Mouse (Mus musculus): ENCODE data around the gene Pmvk. TPM values are rescaled to one million over a fixed set of nuclear protein-coding genes. Genes with fewer than 3 reads are reported as not detected.

Gene Pmvk
- polyA plus RNA-seq, 1 experiment: 71.0 TPM

GRCm38 (mm10) chr3:89448720-89449537 lies 5.4 kb upstream of the Pmvk start:
- no peaks in the 10 kb centered on the region for H3K27me3 ChIP-seq (ENCODE audit: control insufficient read depth, insufficient read depth, low read length)
- WGBS: 54% methylated on average over 13 of the region's 13 CpGs
- no peak overlapping the region for H3K4me3 ChIP-seq (replicated peaks; ENCODE audit: insufficient read depth, low read depth, low read length)
- peaks cover 4% of the 10 kb centered on the region; the same call in 1 of the 2 replicates for H3K4me1 ChIP-seq (ENCODE audit: control insufficient read depth, insufficient read depth, low read length)
- no peak overlapping the region for H3K27ac ChIP-seq (ENCODE audit: insufficient read depth, low read length)
- TF ChIP-seq CTCF (IDR thresholded peaks at IDR 0.05; ENCODE audit: borderline replicate concordance, insufficient read depth, low read depth, low read length) (no peak), POLR2A (IDR thresholded peaks at IDR 0.05; ENCODE audit: borderline replicate concordance, insufficient read depth, low read length) (no peak)
- DNase-seq: no peak

- Histone ChIP-seq H3K4me1 (ENCODE audit: control insufficient read depth, insufficient read depth, low read length) (peaks cover 4% of the 10 kb centered on the region; the same call in 1 of the 2 replicates), H3K4me3 (replicated peaks; ENCODE audit: insufficient read depth, low read depth, low read length) (no peak overlapping the region), H3K27ac (ENCODE audit: insufficient read depth, low read length) (no peak overlapping the region), H3K27me3 (ENCODE audit: control insufficient read depth, insufficient read depth, low read length) (no peaks in the 10 kb centered on the region)
- 22% methylated on average over 7 of the region's 7 CpGs for WGBS
- TF ChIP-seq POLR2A (IDR thresholded peaks at IDR 0.05; ENCODE audit: borderline replicate concordance, insufficient read depth, low read length) (no peak), CTCF (IDR thresholded peaks at IDR 0.05; ENCODE audit: borderline replicate concordance, insufficient read depth, low read depth, low read length) (peak; percentile 90)
- peak; percentile 65 to 76 for DNase-seq
These were observed 4.8 kb upstream of the Pmvk start for GRCm38 (mm10) chr3:89449541-89449940.

- H3K4me1 ChIP-seq (ENCODE audit: control insufficient read depth, insufficient read depth, low read length): peaks cover 4% of the 10 kb centered on the region; the same call in 1 of the 2 replicates
- H3K27ac ChIP-seq (ENCODE audit: insufficient read depth, low read length): no peak overlapping the region
- no peak for DNase-seq
- no peak overlapping the region for H3K4me3 ChIP-seq (replicated peaks; ENCODE audit: insufficient read depth, low read depth, low read length)
- WGBS: 97% methylated on average over 1 of the region's 1 CpGs
- H3K27me3 ChIP-seq (ENCODE audit: control insufficient read depth, insufficient read depth, low read length): no peaks in the 10 kb centered on the region
- no peak for TF ChIP-seq CTCF (IDR thresholded peaks at IDR 0.05; ENCODE audit: borderline replicate concordance, insufficient read depth, low read depth, low read length)
- no peak for TF ChIP-seq POLR2A (IDR thresholded peaks at IDR 0.05; ENCODE audit: borderline replicate concordance, insufficient read depth, low read length)
These were observed 2.4 kb upstream of the Pmvk start for GRCm38 (mm10) chr3:89451916-89452315.

GRCm38 (mm10) chr3:89455786-89456285 lies 1.5 kb downstream of the Pmvk start:
- Histone ChIP-seq H3K27me3 (ENCODE audit: control insufficient read depth, insufficient read depth, low read length) (no peaks in the 10 kb centered on the region), H3K4me3 (replicated peaks; ENCODE audit: insufficient read depth, low read depth, low read length) (no peak overlapping the region), H3K4me1 (ENCODE audit: control insufficient read depth, insufficient read depth, low read length) (no peaks in the 10 kb centered on the region), H3K27ac (ENCODE audit: insufficient read depth, low read length) (no peak overlapping the region)
- WGBS: 83% methylated on average over 1 of the region's 1 CpGs
- no peak for TF ChIP-seq CTCF (IDR thresholded peaks at IDR 0.05; ENCODE audit: borderline replicate concordance, insufficient read depth, low read depth, low read length)
- no peak for TF ChIP-seq POLR2A (IDR thresholded peaks at IDR 0.05; ENCODE audit: borderline replicate concordance, insufficient read depth, low read length)
- no peak for DNase-seq

GRCm38 (mm10) chr3:89456726-89457665 lies 2.7 kb downstream of the Pmvk start:
- TF ChIP-seq CTCF (IDR thresholded peaks at IDR 0.05; ENCODE audit: borderline replicate concordance, insufficient read depth, low read depth, low read length): peak; percentile 66
- no peak for TF ChIP-seq POLR2A (IDR thresholded peaks at IDR 0.05; ENCODE audit: borderline replicate concordance, insufficient read depth, low read length)
- Histone ChIP-seq H3K27ac (ENCODE audit: insufficient read depth, low read length) (no peak overlapping the region), H3K4me1 (ENCODE audit: control insufficient read depth, insufficient read depth, low read length) (no peaks in the 10 kb centered on the region), H3K27me3 (ENCODE audit: control insufficient read depth, insufficient read depth, low read length) (no peaks in the 10 kb centered on the region), H3K4me3 (replicated peaks; ENCODE audit: insufficient read depth, low read depth, low read length) (no peak overlapping the region)
- 30% methylated on average over 10 of the region's 10 CpGs for WGBS
- peak; percentile 44 to 65 for DNase-seq

GRCm38 (mm10) chr3:89458372-89458964 lies 4.1 kb downstream of the Pmvk start:
- no peak overlapping the region for H3K27ac ChIP-seq (ENCODE audit: insufficient read depth, low read length)

More at GRCm38 (mm10) chr3:89458372-89458964, 4.1 kb downstream of the Pmvk start:
- Histone ChIP-seq H3K4me3 (replicated peaks; ENCODE audit: insufficient read depth, low read depth, low read length) (peak overlapping the region; percentile 100), H3K27me3 (ENCODE audit: control insufficient read depth, insufficient read depth, low read length) (no peaks in the 10 kb centered on the region), H3K4me1 (ENCODE audit: control insufficient read depth, insufficient read depth, low read length) (no peaks in the 10 kb centered on the region)
- TF ChIP-seq CTCF (IDR thresholded peaks at IDR 0.05; ENCODE audit: borderline replicate concordance, insufficient read depth, low read depth, low read length) (no peak), POLR2A (IDR thresholded peaks at IDR 0.05; ENCODE audit: borderline replicate concordance, insufficient read depth, low read length) (no peak)
- 49% methylated on average over 13 of the region's 13 CpGs for WGBS
- no peak for DNase-seq
